Mouse (Mus musculus) layer of hippocampus, adult 9-10 months (tissue): ENCODE measurements at regions not wholly inside any gene's neighbourhood (a gene's known extent, or its start where the extent isn't known, plus 50 kb on each side); places are given as distances from the start of the nearest gene placed in this dataset.

Source experiments
- DNase-seq: peaks from one replicate; pipeline ENCODE4 v3.0.0; 2022; ENCODE audit warnings: low spot score

DNA sequence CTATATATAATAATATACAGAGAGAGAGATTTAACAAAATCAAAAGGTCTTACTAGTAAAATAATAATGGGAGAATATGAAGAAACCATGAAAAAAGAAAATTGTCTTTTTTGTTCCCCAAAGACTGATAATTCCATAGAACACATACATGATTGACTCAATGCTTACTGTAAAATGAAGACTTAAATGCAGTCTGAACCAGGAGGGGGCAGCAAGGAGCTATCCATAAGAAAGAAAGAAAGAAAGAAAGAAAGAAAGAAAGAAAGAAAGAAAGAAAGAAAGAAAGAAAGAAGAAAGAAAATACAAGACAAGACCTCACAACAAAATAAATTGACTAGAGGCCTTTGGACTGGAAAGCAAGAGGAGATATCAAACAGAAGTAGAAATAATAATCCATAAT, 868.8 kb upstream of the Acvr2a start:
- DNase-seq: no peak

DNA sequence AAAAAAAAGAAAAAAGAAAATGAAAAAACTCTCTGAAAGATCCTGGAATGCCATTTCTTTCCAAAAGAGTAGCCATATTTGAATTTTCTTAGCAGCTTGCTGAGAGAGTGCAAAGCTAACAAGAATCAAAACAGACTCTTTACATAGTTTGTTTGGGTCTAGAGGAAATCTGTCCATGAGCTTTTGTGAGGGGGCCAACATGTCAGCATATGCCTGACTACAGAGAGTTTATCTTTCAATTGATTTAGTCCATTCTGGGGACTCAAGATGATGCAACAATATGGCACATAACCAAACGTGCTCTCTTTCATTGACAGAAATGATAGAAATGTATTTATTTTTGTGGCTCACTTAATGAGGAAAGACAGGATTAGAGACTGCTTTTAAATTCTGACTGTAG, 822.8 kb upstream of the Acvr2a start:
- no peak for DNase-seq

DNA sequence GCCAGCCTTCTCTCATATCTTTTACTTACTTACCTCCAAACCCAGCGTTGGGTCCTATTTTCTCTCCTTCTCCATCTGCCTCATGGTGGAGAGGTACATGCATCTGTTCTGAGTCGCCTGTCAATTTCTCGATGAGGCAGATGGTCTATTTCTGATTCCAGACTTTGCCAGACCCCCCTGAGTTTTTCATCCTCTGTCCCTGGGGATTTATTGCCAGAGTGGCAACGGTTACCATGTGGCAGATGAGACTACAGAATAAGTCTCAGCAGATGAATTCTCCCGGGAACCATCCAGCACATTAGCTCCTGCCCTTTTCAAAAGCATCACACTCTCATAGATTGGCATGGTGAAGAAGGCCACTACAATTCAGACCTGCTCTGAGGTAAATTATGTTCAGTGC, 819.7 kb upstream of the Acvr2a start:
- DNase-seq: peak; percentile 12

DNA sequence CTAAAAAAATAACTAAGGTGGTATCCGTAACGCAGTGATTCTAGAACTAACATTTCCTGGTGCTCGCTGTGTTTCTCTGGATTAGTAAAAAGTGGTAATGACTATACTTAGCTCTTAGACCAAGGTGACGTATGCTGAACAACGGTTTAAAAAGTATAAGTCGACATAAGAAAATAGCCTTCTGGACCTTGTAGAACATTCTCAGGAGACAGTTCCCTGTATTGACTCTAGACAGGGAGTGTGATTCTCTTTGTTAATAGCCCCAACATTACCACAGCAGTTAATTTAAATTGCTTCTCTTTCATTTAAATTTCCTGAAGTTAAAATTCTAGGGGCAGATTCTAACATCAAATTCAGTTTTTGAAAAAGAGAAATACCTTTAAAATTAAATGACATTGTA, 812.7 kb upstream of the Acvr2a start:
- no peak for DNase-seq

DNA sequence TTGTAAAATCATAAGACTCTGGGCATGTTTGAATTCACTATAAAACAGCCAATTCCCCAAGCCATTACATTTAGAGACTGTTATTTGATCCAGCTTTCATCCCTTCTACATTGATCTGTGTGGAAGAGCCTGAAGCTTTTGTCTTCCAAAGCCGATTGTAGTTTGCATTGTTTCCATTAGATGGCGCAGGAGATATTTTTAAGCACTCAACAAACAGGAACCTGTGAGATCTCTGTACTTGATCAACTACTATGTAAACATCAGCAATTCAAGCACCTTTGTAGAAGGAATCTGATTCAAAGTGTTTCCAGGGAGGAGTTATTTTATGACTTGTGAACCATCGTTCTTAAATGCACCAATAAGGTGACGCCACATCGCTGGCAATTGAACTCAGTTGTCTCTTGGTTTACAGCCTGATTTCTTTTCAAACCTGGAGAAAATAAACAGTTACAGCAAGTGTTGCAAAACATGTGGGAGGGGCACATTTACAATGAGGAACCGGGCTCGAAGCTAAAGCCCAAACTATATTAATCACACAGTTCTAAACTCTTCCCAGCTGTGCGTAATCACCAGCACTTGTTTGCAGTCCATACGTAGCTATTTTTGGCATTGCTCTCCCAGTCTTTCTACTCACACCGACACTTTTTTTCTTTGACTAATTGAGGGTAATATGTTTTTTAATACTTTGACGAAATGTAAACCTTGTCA, 812.0 kb upstream of the Acvr2a start:
- DNase-seq: peak; percentile 72

DNA sequence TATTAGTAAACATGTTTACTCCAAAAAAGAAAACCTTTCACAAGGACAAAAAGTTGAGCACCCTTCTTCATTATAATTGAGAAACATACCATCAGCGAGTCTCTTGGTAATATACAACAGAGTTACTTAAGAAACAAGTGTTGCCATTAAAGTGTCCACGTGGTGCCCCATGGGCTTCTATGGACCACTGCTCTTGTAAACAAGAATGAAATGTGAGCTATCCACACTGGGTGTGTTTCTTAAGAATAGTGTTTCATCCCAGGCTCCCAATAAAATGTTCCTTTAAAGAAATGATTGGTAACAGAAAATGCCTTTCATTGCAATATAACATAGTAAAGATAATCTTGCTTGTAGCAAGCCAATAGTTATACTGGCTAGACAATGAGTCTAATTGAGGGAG, 803.6 kb upstream of the Acvr2a start:
- DNase-seq: no peak

DNA sequence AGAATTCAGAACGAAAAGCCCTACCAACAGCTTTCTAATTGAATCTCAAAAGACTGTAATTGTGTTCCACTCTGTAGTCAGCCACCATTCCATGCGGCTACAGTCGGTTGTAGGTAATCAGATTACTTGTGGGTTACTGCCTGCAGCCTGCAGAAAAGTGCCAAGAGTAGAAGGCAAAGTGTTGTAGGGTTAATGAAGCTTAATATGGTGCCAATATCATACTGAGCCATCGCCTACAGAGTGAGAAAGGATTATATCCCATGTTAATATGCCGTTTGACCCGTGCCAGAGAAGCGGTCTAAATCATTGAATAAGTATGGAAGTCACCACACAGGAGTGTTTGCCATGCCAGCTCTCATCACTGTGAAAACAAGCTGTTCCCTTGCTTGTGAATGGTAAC, 786.4 kb upstream of the Acvr2a start:
- DNase-seq: no peak

DNA sequence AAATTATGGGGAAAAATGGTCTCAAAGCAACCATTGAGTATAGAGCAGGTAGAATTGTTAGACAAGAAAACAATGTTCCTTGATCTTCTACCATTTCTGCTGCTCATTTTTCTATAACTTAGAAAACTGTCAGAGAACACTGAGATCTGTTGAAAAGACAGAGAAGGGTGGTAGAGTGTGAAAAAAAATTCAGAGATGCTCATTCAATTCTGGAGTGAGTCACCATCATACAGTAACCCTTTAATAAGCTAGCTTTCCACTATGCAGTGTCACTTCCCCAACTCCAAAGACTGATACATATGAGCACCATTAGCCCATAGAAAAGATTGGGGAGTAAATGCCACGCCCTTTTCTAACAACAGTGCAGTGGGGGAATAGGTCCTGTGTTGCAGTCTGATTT, 752.5 kb upstream of the Acvr2a start:
- no peak for DNase-seq

DNA sequence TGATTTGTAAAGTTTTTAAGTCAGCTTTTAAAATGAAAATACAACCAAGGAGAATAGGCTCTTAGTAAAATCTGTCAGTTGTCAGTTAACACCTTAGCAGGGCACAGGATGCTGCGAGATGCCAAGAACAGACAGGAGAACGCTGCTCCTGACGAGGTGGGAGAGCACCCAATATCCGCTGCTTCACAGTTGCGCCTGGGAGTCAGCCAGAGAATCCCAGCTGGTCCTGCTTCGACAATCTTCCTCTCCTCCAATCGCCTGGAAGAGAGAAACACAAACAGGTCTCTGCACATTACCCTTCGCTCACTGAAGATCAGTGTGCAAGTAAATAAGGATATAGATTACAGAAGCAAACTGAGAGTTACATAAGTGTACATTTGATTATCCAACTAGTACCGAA, 750.5 kb upstream of the Acvr2a start:
- peak; percentile 21 for DNase-seq

DNA sequence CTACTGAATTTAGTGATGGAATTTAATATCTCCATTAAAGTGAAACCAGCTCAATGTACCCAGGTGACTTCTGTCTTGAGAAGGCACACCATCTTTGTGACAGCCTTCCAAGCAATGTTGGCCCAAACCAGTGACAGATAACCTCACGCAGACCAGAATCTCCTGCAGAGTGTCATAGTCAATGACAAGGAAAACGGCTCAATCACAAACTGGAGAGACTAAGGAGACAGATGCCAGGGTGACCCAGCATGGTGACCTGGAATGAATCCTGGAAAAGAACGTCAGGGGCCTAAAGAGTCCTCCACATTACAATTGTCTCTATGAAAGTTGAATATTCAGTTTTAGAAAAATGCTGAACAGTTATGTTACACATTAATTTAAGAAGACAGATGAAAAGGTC, 748.7 kb upstream of the Acvr2a start:
- DNase-seq: no peak

DNA sequence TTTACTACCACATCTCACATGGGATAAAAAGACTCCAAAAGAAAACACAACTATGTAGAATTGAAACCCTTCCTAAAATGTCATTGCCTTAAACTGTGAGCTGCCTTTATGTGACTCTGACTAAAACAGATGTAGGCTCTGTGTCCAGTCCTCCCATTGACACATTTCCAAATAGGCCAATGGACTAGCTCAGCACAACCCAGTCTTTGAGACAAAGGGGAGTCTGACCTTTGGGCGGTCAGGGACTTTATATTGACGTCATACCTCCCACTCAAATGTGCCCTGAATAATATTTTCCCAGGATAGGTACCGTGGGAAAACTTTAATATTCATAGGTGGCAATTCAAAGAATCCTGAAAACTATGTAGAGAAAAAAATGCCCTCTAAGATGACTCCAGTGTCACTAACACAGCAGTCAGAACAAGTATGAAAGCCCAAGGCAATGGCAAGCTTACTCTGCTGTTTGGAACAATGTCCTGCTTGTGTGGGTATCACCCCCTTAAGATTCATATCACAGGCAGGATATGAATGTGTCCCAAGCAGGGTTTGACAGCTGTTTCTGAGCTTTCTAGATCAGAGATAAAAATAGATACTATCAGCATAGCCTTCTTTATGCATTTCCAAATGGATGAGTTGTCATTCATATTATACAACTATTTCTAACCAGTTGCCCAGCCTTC, 731.6 kb upstream of the Acvr2a start:
- no peak for DNase-seq

DNA sequence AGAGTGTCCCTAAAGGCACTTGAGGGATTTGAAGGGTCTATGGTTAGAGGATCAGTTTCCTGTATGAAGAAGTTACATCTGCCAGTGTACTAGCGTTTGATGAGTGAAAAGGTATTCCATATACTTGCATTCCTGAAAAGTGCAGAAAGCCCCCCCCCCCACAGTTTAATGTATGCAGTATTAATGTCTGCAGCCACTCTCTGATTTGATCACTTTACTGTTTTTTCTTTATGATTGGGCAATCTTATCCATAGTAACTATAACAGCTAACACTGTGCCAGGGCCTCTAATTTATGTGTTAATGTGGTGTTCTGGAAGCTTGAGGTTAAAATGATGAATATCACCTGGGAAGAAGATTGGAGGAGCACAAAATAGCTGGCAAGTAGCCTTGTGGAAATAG, 715.6 kb upstream of the Acvr2a start:
- no peak for DNase-seq

DNA sequence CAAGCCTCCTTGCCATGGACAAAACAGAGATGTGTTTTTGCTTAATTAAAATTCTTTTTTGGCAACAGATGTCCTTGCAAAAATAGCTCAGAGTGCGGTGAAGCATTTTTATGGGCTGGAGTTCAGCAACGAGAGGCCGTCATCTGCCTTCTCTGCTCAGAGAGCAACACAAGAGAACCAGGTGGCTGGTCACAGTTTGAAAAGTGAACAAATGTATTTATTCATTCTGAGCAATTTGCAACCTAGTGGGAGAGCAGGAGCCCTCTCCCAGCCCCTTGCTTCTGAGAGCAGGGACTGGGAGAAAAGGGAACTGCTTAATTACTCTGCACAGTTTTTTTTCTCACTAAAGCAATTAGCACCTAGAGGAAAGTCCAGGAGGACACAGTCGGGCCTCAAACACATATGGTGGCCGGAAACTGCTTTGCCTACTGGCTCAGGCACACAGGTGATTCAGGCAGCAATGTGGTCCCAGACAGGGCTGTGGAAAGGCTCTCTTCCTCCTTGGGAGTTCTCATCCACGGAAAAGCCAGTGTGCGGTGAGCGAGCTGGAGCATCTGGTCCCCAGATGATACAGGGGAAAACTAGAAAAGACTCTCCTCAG, 714.9 kb upstream of the Acvr2a start:
- DNase-seq: peak; percentile 47

DNA sequence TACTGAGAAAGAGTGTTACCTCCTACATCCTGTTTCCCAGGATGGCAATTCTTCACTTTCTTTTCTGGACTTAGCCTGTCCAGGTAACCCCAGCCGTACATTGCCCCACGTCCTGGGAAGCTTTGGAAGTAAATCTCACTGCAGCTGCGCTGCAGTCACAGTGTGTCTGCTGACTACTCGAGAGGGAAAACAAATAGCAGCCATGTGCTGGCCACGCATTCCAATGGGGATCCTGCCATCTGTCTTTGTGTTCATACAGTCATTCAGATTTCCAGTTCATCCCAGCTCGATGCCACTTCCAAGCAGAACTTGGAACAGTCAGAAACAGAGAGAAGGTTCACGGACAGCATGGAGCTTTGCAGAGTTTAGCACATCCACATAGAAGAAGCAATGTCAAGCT, 690.2 kb upstream of the Acvr2a start:
- no peak for DNase-seq

DNA sequence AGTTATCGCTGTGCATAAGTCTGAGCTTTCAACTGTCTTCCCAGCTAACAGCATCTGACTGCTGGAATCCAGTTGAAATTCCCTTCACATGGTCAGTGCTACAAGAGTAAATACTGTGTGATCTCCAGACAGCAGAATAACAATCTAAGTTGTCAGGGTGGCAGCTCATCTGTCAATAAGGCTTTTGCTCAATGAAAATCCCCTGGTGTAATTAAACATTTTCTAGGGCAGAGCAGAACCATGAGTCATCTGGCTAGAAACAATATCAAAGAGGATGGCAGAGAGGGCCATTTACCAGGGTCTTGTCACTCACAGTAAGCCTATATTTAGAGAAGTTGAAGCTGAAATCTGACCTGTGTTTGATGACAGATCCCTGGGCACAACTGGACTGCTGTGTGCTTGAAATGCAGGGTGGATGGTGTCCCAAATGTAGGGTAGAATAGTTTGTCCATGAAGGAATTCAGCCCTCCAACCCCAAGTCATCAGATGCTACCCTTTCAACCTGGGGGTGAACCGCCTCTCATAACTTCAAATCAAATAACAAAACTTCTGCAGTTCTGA, 675.8 kb upstream of the Acvr2a start:
- no peak for DNase-seq

DNA sequence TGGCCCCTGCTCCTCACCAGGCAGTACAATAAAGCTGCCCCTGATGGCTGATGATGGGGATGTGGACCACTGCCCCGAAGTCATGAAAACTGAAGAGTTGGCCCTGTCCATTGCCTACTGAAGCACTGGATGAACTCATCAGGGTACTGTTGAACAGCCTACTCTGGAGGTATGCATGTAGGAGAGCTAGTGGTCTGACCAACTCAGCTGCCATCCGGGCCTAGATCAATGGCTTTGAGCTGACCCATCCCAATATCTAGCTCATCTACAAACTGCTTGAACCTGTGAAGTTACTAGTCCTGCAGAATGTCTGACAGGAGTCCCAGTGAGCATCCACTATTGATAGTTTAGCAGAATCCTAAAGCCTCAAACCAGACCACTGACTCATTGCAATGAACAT, 672.6 kb upstream of the Acvr2a start:
- DNase-seq: no peak

DNA sequence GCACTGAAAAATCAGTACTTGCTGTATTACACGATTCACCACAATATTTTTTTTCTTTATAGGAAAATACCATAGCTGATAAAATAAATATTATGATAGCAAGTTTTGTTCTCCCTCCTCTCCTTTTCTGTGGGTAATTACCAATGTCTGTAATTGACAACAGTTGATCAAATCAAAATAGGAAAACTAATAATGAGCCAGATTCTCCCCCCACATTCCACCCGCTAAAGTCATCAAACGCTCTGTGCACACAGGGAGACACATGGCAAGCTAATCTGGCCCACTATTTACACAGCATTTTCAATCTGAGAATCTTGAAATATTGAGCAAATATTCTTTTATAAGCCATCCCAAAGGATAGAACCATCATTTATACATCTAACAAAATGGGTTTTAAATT, 659.2 kb upstream of the Acvr2a start:
- DNase-seq: no peak

DNA sequence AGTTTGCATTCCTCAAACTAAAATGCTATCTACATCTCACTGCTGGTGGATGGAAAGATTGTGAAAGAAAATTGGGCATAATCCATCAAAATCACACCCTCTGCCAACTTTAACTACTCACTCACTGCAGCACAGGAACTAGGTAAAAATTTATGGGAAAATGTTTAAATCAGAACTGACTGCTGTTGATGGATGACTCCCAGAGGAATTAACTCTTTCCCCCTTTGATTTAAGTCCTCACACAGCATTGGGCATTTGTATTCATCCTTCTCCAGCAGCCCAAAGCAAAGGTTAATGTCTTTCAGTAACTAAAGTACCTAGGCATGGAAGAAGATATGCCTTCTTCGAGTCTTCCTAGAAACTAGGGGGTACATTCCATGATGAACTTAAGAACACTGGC, 641.3 kb upstream of the Acvr2a start:
- DNase-seq: no peak

DNA sequence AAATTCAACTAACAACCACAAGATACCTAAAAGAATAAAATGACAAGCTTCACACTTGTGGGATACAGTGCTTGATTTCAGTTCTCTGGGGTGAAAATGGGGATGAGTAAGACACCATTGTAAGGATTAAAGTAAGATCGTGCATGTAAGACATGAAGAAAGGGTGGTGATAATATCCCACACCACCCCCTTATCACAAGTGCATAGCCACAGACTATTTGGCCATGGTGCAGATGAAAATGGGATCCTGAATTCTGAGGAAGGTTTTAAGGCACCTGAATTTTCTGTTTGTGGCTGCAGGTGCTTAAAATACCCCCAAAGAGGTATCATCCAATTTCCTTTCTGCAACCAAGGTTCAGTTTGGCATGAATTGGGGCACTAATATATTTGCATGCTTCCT, 627.7 kb upstream of the Acvr2a start:
- no peak for DNase-seq

DNA sequence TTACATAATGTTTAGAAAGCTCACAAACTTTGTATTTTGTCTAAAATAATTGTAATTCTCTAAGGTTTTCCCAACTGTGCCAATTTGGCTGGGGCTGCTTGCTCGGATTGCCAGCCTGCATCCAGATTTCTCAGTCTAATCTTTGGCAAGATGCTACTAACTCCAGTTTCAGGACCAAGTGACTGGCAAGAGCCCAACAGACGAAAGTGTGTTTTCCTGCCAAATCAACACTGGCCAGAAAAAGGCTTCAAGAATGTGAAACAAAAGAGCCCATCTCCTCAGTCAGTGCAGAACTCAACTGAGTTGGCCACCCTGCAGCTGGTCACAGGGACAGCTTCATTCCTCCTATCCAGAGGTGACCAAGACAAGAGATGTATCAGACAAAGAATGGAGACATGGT, 627.3 kb upstream of the Acvr2a start:
- peak; percentile 52 for DNase-seq

DNA sequence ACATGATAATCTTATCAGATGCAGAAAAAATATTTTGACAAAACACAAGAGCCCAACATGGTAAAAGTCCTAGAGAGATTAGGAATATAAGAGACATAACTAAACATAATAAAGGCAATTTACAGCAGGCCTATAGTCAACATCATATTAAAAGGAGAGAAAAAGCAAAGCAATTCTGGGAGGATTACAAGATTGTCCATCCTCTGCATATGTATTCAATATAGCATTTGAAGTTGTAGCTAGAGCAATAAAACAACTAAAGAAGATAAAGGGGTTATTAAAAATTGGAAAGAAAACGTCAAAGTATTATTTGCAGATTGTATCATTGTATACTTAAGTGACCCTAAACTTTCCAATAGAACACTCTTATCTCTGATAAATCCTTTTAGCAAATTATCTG, 602.1 kb upstream of the Acvr2a start:
- DNase-seq: no peak

DNA sequence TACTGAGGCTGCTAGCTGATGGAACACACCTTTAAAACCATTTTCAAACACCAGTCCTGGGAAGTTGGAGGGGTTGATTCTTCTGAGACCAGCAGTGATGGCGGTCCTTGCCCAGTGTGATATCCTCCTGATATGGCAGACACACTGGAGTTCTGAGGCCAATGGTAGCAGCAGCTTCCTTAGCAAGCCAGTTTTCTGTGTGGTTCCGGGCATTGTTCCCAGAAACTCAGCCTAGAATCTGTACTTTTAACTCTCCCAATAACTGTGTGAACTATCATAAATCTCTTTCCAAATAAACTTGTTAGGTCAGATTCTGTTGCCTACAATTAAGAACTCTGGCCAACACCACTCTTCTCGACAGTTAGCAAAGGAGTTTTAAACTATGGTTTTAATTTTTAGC, 593.1 kb upstream of the Acvr2a start:
- no peak for DNase-seq

DNA sequence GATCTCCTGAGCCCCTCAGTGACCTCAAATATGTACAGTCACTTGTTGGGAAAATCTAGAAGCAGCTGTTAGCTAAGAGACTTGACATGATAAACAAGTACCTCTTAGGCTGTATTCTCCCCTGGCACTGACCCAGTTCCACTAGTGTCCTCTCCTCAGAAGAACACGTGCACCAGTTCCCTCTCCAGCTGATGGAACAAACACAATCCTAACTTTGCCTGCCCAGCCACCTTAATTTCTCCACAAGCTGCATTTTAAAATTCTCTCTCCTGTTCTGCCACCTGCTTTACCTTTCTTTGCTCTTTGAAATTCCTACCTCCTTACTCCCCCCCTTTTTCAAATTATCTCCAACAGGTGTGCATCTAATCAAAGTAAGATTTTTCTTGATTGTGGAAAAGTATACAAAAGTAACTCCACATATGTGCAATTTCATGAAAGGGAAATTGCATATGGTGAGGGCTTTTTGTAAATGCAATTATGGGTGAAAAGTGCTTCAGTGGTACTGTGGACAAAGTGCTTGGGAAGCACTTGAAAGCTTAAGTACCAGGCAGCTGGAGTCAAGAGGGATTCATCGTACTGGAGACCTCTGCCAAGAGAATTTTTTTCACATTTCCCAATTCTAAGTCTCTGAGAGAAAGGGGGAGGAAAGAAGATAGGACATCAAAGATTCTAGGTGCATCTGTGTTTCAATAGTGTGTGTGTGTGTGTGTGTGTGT, 590.7 kb upstream of the Acvr2a start:
- no peak for DNase-seq
